Comparison of ENCODE assay signal across 34 mouse cellular contexts in the genomic region with DNA sequence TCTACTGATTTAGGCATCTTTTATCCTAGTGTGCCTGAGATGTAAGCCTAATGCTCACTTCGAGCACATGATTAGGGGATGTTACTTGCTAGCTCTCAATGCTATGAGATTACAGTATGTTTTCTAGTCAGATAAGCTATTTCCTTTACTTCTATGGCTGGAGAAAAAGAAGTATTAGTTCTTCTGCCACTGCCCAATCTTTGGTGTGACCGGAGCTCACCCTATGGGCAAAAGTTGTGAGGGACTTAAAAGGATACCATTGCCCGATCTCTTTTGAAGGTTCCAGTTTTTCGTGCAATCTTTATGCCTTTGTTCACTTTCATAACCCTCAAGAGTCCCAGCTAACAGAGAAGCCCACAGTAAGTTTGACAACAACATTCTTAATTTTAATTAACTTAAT.
"Had no signal": no experiment of that assay in that cellular context is flagged by ENCODE, and none has a peak within 500 bp of the region (broad histone marks: within the 10 kb centered on the region; RNA-seq: fewer than 3 reads in every experiment).

No protein-coding gene starts in this region.

- H3K27me3 ChIP-seq: heart, embryonic 12.5 days; heart, embryonic 13.5 days; heart, embryonic 15.5 days; hindbrain, embryonic 12.5 days; hindbrain, embryonic 13.5 days; hindbrain, embryonic 15.5 days; intestine, embryonic 15.5 days; kidney, embryonic 15.5 days had no signal

- H3K9ac ChIP-seq: heart, embryonic 12.5 days; heart, embryonic 13.5 days; heart, embryonic 15.5 days; hindbrain, embryonic 12.5 days; hindbrain, embryonic 13.5 days; hindbrain, embryonic 14.5 days; hindbrain, embryonic 15.5 days; intestine, embryonic 15.5 days; kidney, embryonic 15.5 days had no signal

- ATAC-seq: hindbrain, embryonic 16.5 days; hindbrain, postnatal 0 days; inflammation-experienced regulatory T-cells, adult 6 months; intestine, embryonic 15.5 days; intestine, embryonic 16.5 days; intestine, postnatal 0 days had no signal

- H3K27ac ChIP-seq: heart, embryonic 10.5 days; heart, embryonic 13.5 days; heart, embryonic 15.5 days; hindbrain, embryonic 10.5 days; hindbrain, embryonic 12.5 days; hindbrain, embryonic 13.5 days; hindbrain, embryonic 14.5 days; hindbrain, embryonic 15.5 days; hindbrain, postnatal 0 days; intestine, embryonic 15.5 days; kidney, embryonic 15.5 days; kidney, postnatal 0 days; layer of hippocampus, adult 2 months had no signal

- DNase-seq: heart, postnatal 10 days; heart, postnatal 14 days; heart, postnatal 36 days; heart, postnatal 4 days; kidney, adult 11 months; kidney, adult 18-20 months; kidney, adult 2 months; kidney, adult 8-10 months; kidney, adult 9 months; kidney, postnatal 14 days; kidney, postnatal 25 days; kidney, postnatal 36 days; kidney, postnatal 4 days; layer of hippocampus, adult 9-11 months; layer of hippocampus, postnatal 36 days had no signal

- H3K4me3 ChIP-seq: heart, embryonic 10.5 days; heart, embryonic 12.5 days; heart, embryonic 13.5 days; heart, embryonic 15.5 days; hindbrain, embryonic 10.5 days; hindbrain, embryonic 12.5 days; hindbrain, embryonic 13.5 days; hindbrain, embryonic 15.5 days; intestine, embryonic 15.5 days; kidney, embryonic 15.5 days; layer of hippocampus, adult 2 months had no signal

- H3K4me2 ChIP-seq: heart, embryonic 11.5 days; heart, embryonic 12.5 days; heart, embryonic 13.5 days; heart, embryonic 15.5 days; hindbrain, embryonic 12.5 days; hindbrain, embryonic 13.5 days; hindbrain, embryonic 14.5 days; hindbrain, embryonic 15.5 days; intestine, embryonic 15.5 days; kidney, embryonic 15.5 days had no signal

- H3K4me1 ChIP-seq: heart, embryonic 10.5 days; heart, embryonic 12.5 days; heart, embryonic 13.5 days; heart, embryonic 15.5 days; hindbrain, embryonic 10.5 days; hindbrain, embryonic 12.5 days; hindbrain, embryonic 13.5 days; hindbrain, embryonic 15.5 days; intestine, embryonic 15.5 days; kidney, embryonic 15.5 days had no signal

- H3K36me3 ChIP-seq: heart, embryonic 10.5 days; heart, embryonic 12.5 days; heart, embryonic 13.5 days; heart, embryonic 15.5 days; hindbrain, embryonic 10.5 days; hindbrain, embryonic 12.5 days; hindbrain, embryonic 13.5 days; hindbrain, embryonic 15.5 days; intestine, embryonic 15.5 days; kidney, embryonic 15.5 days had no signal

- H3K9me3 ChIP-seq: heart, embryonic 10.5 days; heart, embryonic 12.5 days; heart, embryonic 13.5 days; heart, embryonic 15.5 days; hindbrain, embryonic 12.5 days; hindbrain, embryonic 13.5 days; hindbrain, embryonic 15.5 days; intestine, embryonic 15.5 days; kidney, embryonic 15.5 days had no signal
